Mouse (Mus musculus): Measurements from ENCODE around the gene Gm11444. TPM values are rescaled to one million over a fixed set of nuclear protein-coding genes. Genes with fewer than 3 reads are reported as not detected.

The Gm11444 gene
- polyA plus RNA-seq, 1 experiment = not detected

DNA sequence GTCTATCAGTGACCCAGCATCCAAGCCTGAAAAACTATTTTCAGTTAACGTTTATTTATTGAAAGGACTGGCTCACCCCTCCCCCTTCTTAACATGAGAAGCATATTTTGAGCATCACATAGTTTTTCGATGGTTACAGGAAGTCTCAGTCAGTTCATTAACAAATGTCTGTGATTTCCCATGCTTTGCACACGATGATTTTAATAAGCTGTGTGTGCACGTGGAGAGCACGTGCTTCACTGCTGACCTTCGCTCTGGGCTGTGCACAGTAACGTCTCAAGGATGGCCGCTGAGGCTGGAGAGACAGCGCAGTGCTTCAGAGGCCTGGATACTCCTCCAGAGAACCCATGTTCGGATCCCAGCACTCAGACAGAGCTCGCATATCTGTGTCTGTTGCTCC is 42.8 kb downstream of the Gm11444 start:
- Histone ChIP-seq H3K4me1 (ENCODE audit: control insufficient read depth, insufficient read depth, low read length) (no peaks in the 10 kb centered on the region), H3K9me3 (replicated peaks; ENCODE audit: control insufficient read depth, insufficient read depth, low read length, poor library complexity, severe bottlenecking) (no peaks in the 10 kb centered on the region), H3K27ac (ENCODE audit: insufficient read depth, low read length) (no peak overlapping the region), H3K9ac (ENCODE audit: low read depth, poor library complexity, severe bottlenecking) (no peak overlapping the region), H3K36me3 (ENCODE audit: control insufficient read depth, insufficient read depth, low read length, poor library complexity, severe bottlenecking) (no peaks in the 10 kb centered on the region), H3K4me3 (ENCODE audit: low read depth, low read length) (no peak overlapping the region), H3K27me3 (ENCODE audit: control insufficient read depth, insufficient read depth, low read length, poor library complexity, severe bottlenecking) (no peaks in the 10 kb centered on the region)
- no peak for TF ChIP-seq EP300 (IDR thresholded peaks at IDR 0.05; ENCODE audit: insufficient read depth, low read depth, low read length)
- TF ChIP-seq CTCF (IDR thresholded peaks at IDR 0.05; ENCODE audit: low read depth, low read length) = no peak
- TF ChIP-seq POLR2A (IDR thresholded peaks at IDR 0.05; ENCODE audit: insufficient read depth, low read length) = no peak

DNA sequence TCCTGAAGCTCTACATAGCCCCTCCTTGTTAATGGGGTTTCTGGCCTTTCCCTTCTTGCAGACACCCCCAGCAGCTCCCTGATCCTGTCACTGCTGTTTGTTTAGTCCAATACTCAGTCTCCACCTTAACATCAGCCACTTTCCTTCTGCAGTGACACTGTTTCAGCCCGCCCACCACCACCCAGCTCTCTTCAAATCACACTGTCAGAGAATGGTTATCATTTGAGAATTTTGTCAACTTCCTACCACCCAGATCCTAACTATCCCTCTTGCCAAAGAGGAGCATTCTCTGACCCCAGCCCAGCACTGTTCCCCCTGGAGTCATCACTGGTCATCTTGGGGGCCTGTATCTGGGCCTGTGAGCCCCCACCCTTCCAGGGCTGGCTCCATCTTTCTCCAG is 44.4 kb downstream of the Gm11444 start:
- Histone ChIP-seq H3K36me3 (ENCODE audit: control insufficient read depth, insufficient read depth, low read length, poor library complexity, severe bottlenecking) (no peaks in the 10 kb centered on the region), H3K27ac (ENCODE audit: insufficient read depth, low read length) (no peak overlapping the region), H3K4me1 (ENCODE audit: control insufficient read depth, insufficient read depth, low read length) (no peaks in the 10 kb centered on the region), H3K9me3 (replicated peaks; ENCODE audit: control insufficient read depth, insufficient read depth, low read length, poor library complexity, severe bottlenecking) (no peaks in the 10 kb centered on the region), H3K27me3 (ENCODE audit: control insufficient read depth, insufficient read depth, low read length, poor library complexity, severe bottlenecking) (no peaks in the 10 kb centered on the region), H3K9ac (ENCODE audit: low read depth, poor library complexity, severe bottlenecking) (no peak overlapping the region), H3K4me3 (ENCODE audit: low read depth, low read length) (no peak overlapping the region)
- no peak for TF ChIP-seq POLR2A (IDR thresholded peaks at IDR 0.05; ENCODE audit: insufficient read depth, low read length)
- no peak for TF ChIP-seq EP300 (IDR thresholded peaks at IDR 0.05; ENCODE audit: insufficient read depth, low read depth, low read length)
- no peak for TF ChIP-seq CTCF (IDR thresholded peaks at IDR 0.05; ENCODE audit: low read depth, low read length)

DNA sequence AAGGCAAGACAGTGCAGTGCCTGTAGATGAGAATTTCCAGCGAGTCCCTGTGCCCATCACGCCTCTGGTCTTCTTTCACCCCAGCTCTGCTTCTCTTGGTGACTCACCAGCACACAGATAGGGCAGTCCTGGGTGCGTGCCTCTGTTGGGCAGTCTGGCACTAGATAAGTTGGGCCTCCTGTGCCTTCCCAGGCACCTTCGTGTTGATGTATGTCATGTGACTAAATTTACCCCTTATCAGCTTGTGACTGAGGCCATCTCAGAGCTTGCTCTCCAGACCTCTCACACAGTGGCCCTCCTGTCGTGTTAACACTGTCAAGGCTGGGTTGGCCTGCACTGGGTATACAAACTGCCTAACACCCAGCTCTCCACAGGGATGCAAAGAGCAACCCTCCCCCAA is 46.1 kb downstream of the Gm11444 start:
- Histone ChIP-seq H3K9me3 (replicated peaks; ENCODE audit: control insufficient read depth, insufficient read depth, low read length, poor library complexity, severe bottlenecking) (no peaks in the 10 kb centered on the region), H3K27me3 (ENCODE audit: control insufficient read depth, insufficient read depth, low read length, poor library complexity, severe bottlenecking) (no peaks in the 10 kb centered on the region), H3K4me1 (ENCODE audit: control insufficient read depth, insufficient read depth, low read length) (no peaks in the 10 kb centered on the region), H3K4me3 (ENCODE audit: low read depth, low read length) (no peak overlapping the region), H3K9ac (ENCODE audit: low read depth, poor library complexity, severe bottlenecking) (no peak overlapping the region), H3K36me3 (ENCODE audit: control insufficient read depth, insufficient read depth, low read length, poor library complexity, severe bottlenecking) (no peaks in the 10 kb centered on the region), H3K27ac (ENCODE audit: insufficient read depth, low read length) (no peak overlapping the region)
- no peak for TF ChIP-seq EP300 (IDR thresholded peaks at IDR 0.05; ENCODE audit: insufficient read depth, low read depth, low read length)
- no peak for TF ChIP-seq POLR2A (IDR thresholded peaks at IDR 0.05; ENCODE audit: insufficient read depth, low read length)
- no peak for TF ChIP-seq CTCF (IDR thresholded peaks at IDR 0.05; ENCODE audit: low read depth, low read length)

DNA sequence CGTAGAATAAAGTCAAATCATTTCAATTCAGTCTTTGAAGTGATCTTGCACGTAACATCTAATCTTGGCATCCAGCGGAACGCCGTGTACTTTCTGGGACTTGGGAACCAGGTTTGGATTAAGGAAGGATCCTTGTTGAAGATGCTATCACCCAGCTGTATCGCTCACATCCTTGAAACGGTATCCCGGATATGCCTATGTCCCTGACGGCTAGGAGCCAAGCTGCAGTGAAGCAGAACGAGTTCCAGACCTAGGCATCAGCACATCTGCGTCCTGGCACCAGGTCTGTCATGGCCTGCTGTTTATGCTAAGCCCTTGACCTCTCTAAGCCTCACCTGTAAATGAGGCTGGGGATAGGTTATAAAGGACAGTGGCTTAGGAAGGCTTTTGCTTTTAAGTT is 49.8 kb downstream of the Gm11444 start:
- no peak overlapping the region for H3K9ac ChIP-seq (ENCODE audit: low read depth, poor library complexity, severe bottlenecking)
- no peaks in the 10 kb centered on the region for H3K4me1 ChIP-seq (ENCODE audit: control insufficient read depth, insufficient read depth, low read length)
- no peaks in the 10 kb centered on the region for H3K9me3 ChIP-seq (replicated peaks; ENCODE audit: control insufficient read depth, insufficient read depth, low read length, poor library complexity, severe bottlenecking)
- H3K4me3 ChIP-seq (ENCODE audit: low read depth, low read length) = no peak overlapping the region
- TF ChIP-seq EP300 (IDR thresholded peaks at IDR 0.05; ENCODE audit: insufficient read depth, low read depth, low read length) = no peak
- TF ChIP-seq CTCF (IDR thresholded peaks at IDR 0.05; ENCODE audit: low read depth, low read length) = no peak
- TF ChIP-seq POLR2A (IDR thresholded peaks at IDR 0.05; ENCODE audit: insufficient read depth, low read length) = no peak
- no peaks in the 10 kb centered on the region for H3K27me3 ChIP-seq (ENCODE audit: control insufficient read depth, insufficient read depth, low read length, poor library complexity, severe bottlenecking)
- no peak overlapping the region for H3K27ac ChIP-seq (ENCODE audit: insufficient read depth, low read length)
- no peaks in the 10 kb centered on the region for H3K36me3 ChIP-seq (ENCODE audit: control insufficient read depth, insufficient read depth, low read length, poor library complexity, severe bottlenecking)

DNA sequence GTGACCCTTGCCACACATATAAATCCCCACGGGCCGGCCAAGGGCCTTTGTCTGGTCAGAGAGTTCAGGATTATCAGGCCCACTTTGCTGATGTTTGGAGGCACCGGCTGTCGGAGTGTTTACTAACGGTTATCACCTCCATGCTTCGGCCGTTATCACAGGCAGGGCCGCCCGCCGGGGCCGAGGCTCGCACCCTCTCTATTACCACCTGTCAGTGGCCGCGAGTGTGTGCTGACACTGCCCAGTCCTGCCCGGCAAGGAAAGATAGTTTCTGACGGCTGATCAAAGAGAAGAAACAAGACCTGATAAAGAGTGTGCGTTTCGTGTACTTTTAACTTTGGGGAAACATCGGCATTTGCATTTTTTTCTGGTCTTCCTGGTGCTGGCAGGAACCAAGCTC is 50.3 kb downstream of the Gm11444 start:
- Histone ChIP-seq H3K9me3 (replicated peaks; ENCODE audit: control insufficient read depth, insufficient read depth, low read length, poor library complexity, severe bottlenecking) (no peaks in the 10 kb centered on the region), H3K36me3 (ENCODE audit: control insufficient read depth, insufficient read depth, low read length, poor library complexity, severe bottlenecking) (no peaks in the 10 kb centered on the region), H3K4me3 (ENCODE audit: low read depth, low read length) (no peak overlapping the region), H3K27me3 (ENCODE audit: control insufficient read depth, insufficient read depth, low read length, poor library complexity, severe bottlenecking) (no peaks in the 10 kb centered on the region), H3K27ac (ENCODE audit: insufficient read depth, low read length) (no peak overlapping the region), H3K4me1 (ENCODE audit: control insufficient read depth, insufficient read depth, low read length) (no peaks in the 10 kb centered on the region), H3K9ac (ENCODE audit: low read depth, poor library complexity, severe bottlenecking) (no peak overlapping the region)
- TF ChIP-seq POLR2A (IDR thresholded peaks at IDR 0.05; ENCODE audit: insufficient read depth, low read length) (no peak), CTCF (IDR thresholded peaks at IDR 0.05; ENCODE audit: low read depth, low read length) (no peak), EP300 (IDR thresholded peaks at IDR 0.05; ENCODE audit: insufficient read depth, low read depth, low read length) (no peak)

DNA sequence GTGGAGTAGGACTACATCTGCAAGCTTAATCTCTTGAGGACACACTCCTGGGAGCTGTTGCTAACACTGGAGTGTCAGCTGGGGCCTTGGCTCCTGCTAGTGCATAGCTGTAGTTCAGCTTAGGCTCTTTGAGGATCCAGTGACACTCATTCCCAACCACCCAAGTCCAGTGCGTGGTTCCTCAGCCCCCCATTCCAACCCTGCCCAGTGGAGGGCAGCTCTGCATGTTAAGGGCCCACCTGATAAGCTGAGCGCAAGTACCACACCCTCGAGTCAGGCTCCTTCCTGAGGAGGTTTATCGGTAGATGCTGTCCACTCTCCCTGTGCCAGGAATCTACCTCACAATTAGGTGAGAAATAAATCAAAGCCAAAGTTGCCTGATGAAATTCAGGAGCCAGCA is 50.7 kb downstream of the Gm11444 start:
- Histone ChIP-seq H3K9me3 (replicated peaks; ENCODE audit: control insufficient read depth, insufficient read depth, low read length, poor library complexity, severe bottlenecking) (no peaks in the 10 kb centered on the region), H3K4me3 (ENCODE audit: low read depth, low read length) (no peak overlapping the region), H3K36me3 (ENCODE audit: control insufficient read depth, insufficient read depth, low read length, poor library complexity, severe bottlenecking) (no peaks in the 10 kb centered on the region), H3K4me1 (ENCODE audit: control insufficient read depth, insufficient read depth, low read length) (no peaks in the 10 kb centered on the region), H3K27me3 (ENCODE audit: control insufficient read depth, insufficient read depth, low read length, poor library complexity, severe bottlenecking) (no peaks in the 10 kb centered on the region), H3K9ac (ENCODE audit: low read depth, poor library complexity, severe bottlenecking) (no peak overlapping the region), H3K27ac (ENCODE audit: insufficient read depth, low read length) (no peak overlapping the region)
- TF ChIP-seq EP300 (IDR thresholded peaks at IDR 0.05; ENCODE audit: insufficient read depth, low read depth, low read length) (no peak), CTCF (IDR thresholded peaks at IDR 0.05; ENCODE audit: low read depth, low read length) (no peak), POLR2A (IDR thresholded peaks at IDR 0.05; ENCODE audit: insufficient read depth, low read length) (no peak)

Other genes starting within 250 kb of the Gm11444 start
- gene Tbx2, start 17.8 kb downstream of the Gm11444 start, polyA plus RNA-seq (2011; ENCODE audit: insufficient read depth, insufficient read length, low read depth, missing spikeins) = 0.16 and 0.24 TPM in 2 replicates
- gene Tbx4, start 36.1 kb upstream of the Gm11444 start, polyA plus RNA-seq (2011; ENCODE audit: insufficient read depth, insufficient read length, low read depth, missing spikeins) = 0.62 and 0.69 TPM in 2 replicates

All from ES-Bruce4 (cell line).